Mouse (Mus musculus) stomach, embryonic 15.5 days (tissue): ENCODE measurements around the gene Tmeff1. TPM values are rescaled to one million over a fixed set of nuclear protein-coding genes. Genes with fewer than 3 reads are reported as not detected.

Experiments used
- ATAC-seq: fragments of 200-750 bp; cut with Nextera tagmentation; 2 replicates; pipeline ENCODE4 v1.8.0; 2017; ENCODE audit warnings: low read depth, moderate number of reproducible peaks, moderate TSS enrichment; ENCODE audit not compliant: insufficient read depth, low FRiP score
- H3K27ac ChIP-seq: fragments of 300-500 bp; sonication (generic); 2 replicates; pipeline ENCODE4 v1.5.1; 2015; ENCODE audit warnings: mild to moderate bottlenecking, inconsistent platforms
- H3K27me3 ChIP-seq: fragments of 300-500 bp; sonication (generic); replicated peaks from 2 replicates; pipeline ENCODE4 v1.6.1; 2015; ENCODE audit warnings: inconsistent platforms
- H3K36me3 ChIP-seq: fragments of 300-500 bp; sonication (generic); 2 replicates; pipeline ENCODE4 v1.6.1; 2015; ENCODE audit warnings: inconsistent platforms
- H3K4me1 ChIP-seq: fragments of 300-500 bp; sonication (generic); 2 replicates; pipeline ENCODE4 v1.6.1; 2015; ENCODE audit warnings: inconsistent platforms
- H3K4me2 ChIP-seq: fragments of 300-500 bp; sonication (generic); 2 replicates; pipeline ENCODE4 v1.6.1; 2015; ENCODE audit warnings: mild to moderate bottlenecking, inconsistent platforms
- H3K4me3 ChIP-seq: fragments of 300-500 bp; sonication (generic); replicated peaks from 2 replicates; pipeline ENCODE4 v1.5.1; 2015; ENCODE audit warnings: inconsistent platforms
- H3K9ac ChIP-seq: fragments of 300-500 bp; sonication (generic); 2 replicates; pipeline ENCODE4 v1.6.1; 2015; ENCODE audit warnings: inconsistent platforms
- H3K9me3 ChIP-seq: fragments of 300-500 bp; sonication (generic); 2 replicates; pipeline ENCODE4 v1.6.1; 2016; ENCODE audit warnings: inconsistent platforms
- WGBS: fragments of 180-500 bp; shearing (Covaris S2); methylation state at CpG from one replicate; pipeline ENCODE4 v1.1.7; 2015; 5-methylcytosine and 5-hydroxymethylcytosine counted together
- polyA plus RNA-seq: library from polyadenylated mRNA; unstranded; fragments of >200 nt; fragmentation: Nextera tagmentation; extraction: Ambion mirVana; gene quantifications from 2 replicates; pipeline ENCODE4 v1.2.1, GENCODE M21; 2015

Gene Tmeff1
- polyA plus RNA-seq = 52.2 and 53.9 TPM in 2 replicates

DNA sequence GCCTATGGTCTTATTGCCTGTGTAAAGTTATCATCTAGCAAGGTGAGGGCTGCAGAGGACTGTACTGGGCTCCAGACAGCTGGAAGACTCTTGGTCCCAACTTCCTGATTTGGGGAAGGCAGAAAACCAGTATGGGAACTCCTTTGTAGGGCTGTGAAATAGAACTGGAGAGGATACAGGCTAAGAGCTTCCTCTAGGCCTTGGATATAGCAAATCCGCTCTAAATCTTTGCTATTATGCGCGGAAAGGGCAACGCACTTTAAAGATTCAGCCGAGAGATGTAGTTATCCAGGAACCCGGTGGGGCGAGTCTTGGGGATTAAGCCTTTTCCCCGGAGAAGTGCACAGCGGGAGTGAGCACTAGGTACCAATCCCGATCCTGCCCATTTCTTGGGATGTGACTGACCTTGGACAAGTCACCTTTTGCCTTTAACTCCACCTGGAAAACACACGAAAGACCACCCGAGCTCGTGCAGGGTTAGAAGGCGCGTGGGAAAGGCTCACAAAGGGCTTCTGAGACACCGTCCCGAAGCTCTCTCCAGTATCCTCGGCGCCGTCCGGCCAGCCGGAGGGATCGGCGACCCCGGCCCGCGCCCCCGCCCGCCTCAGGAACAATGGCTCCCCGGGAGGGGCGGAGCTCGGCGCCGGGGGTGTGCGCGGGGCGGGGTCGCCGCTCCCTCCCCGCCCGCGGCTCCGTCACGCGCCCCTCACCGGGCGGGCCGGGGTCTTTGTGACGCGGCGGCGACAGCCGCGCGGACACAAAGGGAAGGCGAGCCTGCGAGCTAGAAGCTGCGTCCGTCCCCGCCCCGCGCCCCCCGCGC is at the start of gene Tmeff1:
Gene Tmeff1, plus strand, starts transcription at position 754 of the 820 bp plus-strand sequence.
- Histone ChIP-seq H3K4me1 (peaks cover 11% of the 10 kb centered on the region; the same call in 1 of the 2 replicates), H3K9ac (peak within 1 kb of the TSS; percentile 94), H3K27ac (peak within 1 kb of the TSS; percentile 86), H3K27me3 (no peaks in the 10 kb centered on the region), H3K9me3 (no peaks in the 10 kb centered on the region), H3K4me2 (peak within 1 kb of the TSS; percentile 75), H3K4me3 (peak within 1 kb of the TSS; percentile 84), H3K36me3 (no peaks in the 10 kb centered on the region)
- ATAC-seq = peak; percentile 70
- WGBS = under 1% methylated on average over 54 of the region's 64 CpGs

GRCm38 (mm10) chr4:48536275-48536674 is 48.7 kb upstream of the Tmeff1 start:
- ATAC-seq = no peak
- 74% methylated on average over 5 of the region's 5 CpGs for WGBS

DNA sequence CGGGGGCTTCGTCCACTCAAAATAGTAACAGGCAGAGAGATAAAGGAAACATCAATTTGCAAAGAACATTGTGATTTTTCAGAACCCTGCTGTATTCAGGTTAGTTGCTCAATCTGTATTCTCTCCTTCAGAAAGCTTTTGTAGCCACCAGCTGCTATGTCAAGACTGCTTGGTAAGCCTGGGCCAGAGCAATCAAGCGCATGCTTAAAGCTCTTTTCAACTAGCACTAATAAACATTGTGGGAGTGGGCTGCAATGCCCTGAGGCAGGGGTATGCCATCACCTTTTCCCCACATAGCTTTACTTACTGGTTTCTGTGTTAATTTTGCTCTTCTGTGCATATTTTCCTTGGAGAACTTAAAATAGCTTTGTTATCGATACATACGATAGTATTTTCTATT is 48.0 kb upstream of the Tmeff1 start:
- ATAC-seq = no peak
- peaks cover 6% of the 10 kb centered on the region; the same call in 1 of the 2 replicates for H3K4me1 ChIP-seq
- no peak overlapping the region for H3K4me2 ChIP-seq
- WGBS = 81% methylated on average over 5 of the region's 5 CpGs
- H3K36me3 ChIP-seq = no peaks in the 10 kb centered on the region
- H3K27ac ChIP-seq = no peak overlapping the region
- H3K9ac ChIP-seq = no peak overlapping the region
- no peaks in the 10 kb centered on the region for H3K9me3 ChIP-seq
- H3K27me3 ChIP-seq = no peaks in the 10 kb centered on the region
- no peak overlapping the region for H3K4me3 ChIP-seq

More at GRCm38 (mm10) chr4:48536275-48536674, 48.7 kb upstream of the Tmeff1 start:
- Histone ChIP-seq H3K4me2 (no peak overlapping the region), H3K9ac (no peak overlapping the region), H3K9me3 (no peaks in the 10 kb centered on the region), H3K27ac (no peak overlapping the region), H3K36me3 (no peaks in the 10 kb centered on the region), H3K4me3 (no peak overlapping the region), H3K4me1 (no peaks in the 10 kb centered on the region), H3K27me3 (no peaks in the 10 kb centered on the region)

- H3K27me3 ChIP-seq = no peaks in the 10 kb centered on the region
- H3K4me1 ChIP-seq = peaks cover 19% of the 10 kb centered on the region
- H3K9ac ChIP-seq = no peak overlapping the region
- no peak overlapping the region for H3K4me2 ChIP-seq
- WGBS = 89% methylated on average over 2 of the region's 2 CpGs
- no peak overlapping the region for H3K4me3 ChIP-seq
- no peaks in the 10 kb centered on the region for H3K9me3 ChIP-seq
- no peak overlapping the region for H3K27ac ChIP-seq
- H3K36me3 ChIP-seq = no peaks in the 10 kb centered on the region
- ATAC-seq = no peak
Measured at GRCm38 (mm10) chr4:48538581-48538980, 46.4 kb upstream of the Tmeff1 start.

- Histone ChIP-seq H3K9ac (peak within 1 kb of the TSS; percentile 92), H3K4me2 (peak within 1 kb of the TSS; percentile 83), H3K27ac (peak within 1 kb of the TSS; percentile 81), H3K4me3 (peak within 1 kb of the TSS; percentile 69), H3K4me1 (peaks cover 19% of the 10 kb centered on the region), H3K27me3 (no peaks in the 10 kb centered on the region), H3K9me3 (no peaks in the 10 kb centered on the region), H3K36me3 (no peaks in the 10 kb centered on the region)
- under 1% methylated on average over 52 of the region's 86 CpGs for WGBS
- ATAC-seq = peak; percentile 55
Measured at GRCm38 (mm10) chr4:48539841-48540575, 45.0 kb upstream of the Tmeff1 start, which contains the start of gene Msantd3. Gene Msantd3, plus strand, starts transcription at chr4:48539935.

- Histone ChIP-seq H3K27ac (peak overlapping the region; percentile 74), H3K27me3 (no peaks in the 10 kb centered on the region), H3K4me3 (peak overlapping the region; percentile 69), H3K9ac (peak overlapping the region; percentile 92), H3K4me2 (peak overlapping the region; percentile 83), H3K9me3 (no peaks in the 10 kb centered on the region), H3K4me1 (peaks cover 19% of the 10 kb centered on the region), H3K36me3 (no peaks in the 10 kb centered on the region)
- ATAC-seq = peak; percentile 63
- under 1% methylated on average over 43 of the region's 50 CpGs for WGBS
Measured at GRCm38 (mm10) chr4:48540576-48541111, 44.3 kb upstream of the Tmeff1 start.

GRCm38 (mm10) chr4:48541526-48542250 is 43.3 kb upstream of the Tmeff1 start:
- Histone ChIP-seq H3K9me3 (no peaks in the 10 kb centered on the region), H3K4me1 (peaks cover 25% of the 10 kb centered on the region), H3K27ac (0 out of 2 replicates have a peak overlapping the region, but pooled peaks have one; percentile 21), H3K4me3 (peak overlapping the region; percentile 69), H3K9ac (peak overlapping the region; percentile 30; the same call in 1 of the 2 replicates), H3K27me3 (no peaks in the 10 kb centered on the region), H3K4me2 (peak overlapping the region; percentile 83), H3K36me3 (no peaks in the 10 kb centered on the region)
- 10% methylated on average over 15 of the region's 15 CpGs for WGBS
- ATAC-seq = no peak

GRCm38 (mm10) chr4:48542351-48542750 is 42.6 kb upstream of the Tmeff1 start:
- WGBS = 30% methylated on average over 5 of the region's 5 CpGs
- ATAC-seq = no peak
- no peak overlapping the region for H3K4me3 ChIP-seq
- H3K4me2 ChIP-seq = peak overlapping the region; percentile 83
- no peak overlapping the region for H3K27ac ChIP-seq
- no peak overlapping the region for H3K9ac ChIP-seq
- H3K27me3 ChIP-seq = no peaks in the 10 kb centered on the region
- peaks cover 25% of the 10 kb centered on the region for H3K4me1 ChIP-seq
- no peaks in the 10 kb centered on the region for H3K36me3 ChIP-seq
- no peaks in the 10 kb centered on the region for H3K9me3 ChIP-seq

GRCm38 (mm10) chr4:48543071-48543865 is 41.7 kb upstream of the Tmeff1 start:
- no peak overlapping the region for H3K27ac ChIP-seq

GRCm38 (mm10) chr4:48544141-48544540 is 40.8 kb upstream of the Tmeff1 start:
- no peaks in the 10 kb centered on the region for H3K27me3 ChIP-seq
- no peak overlapping the region for H3K27ac ChIP-seq
- H3K4me3 ChIP-seq = no peak overlapping the region
- no peak for ATAC-seq
- WGBS = 80% methylated on average over 8 of the region's 8 CpGs
- peaks cover 30% of the 10 kb centered on the region for H3K4me1 ChIP-seq
- no peak overlapping the region for H3K4me2 ChIP-seq
- H3K9me3 ChIP-seq = no peaks in the 10 kb centered on the region
- no peak overlapping the region for H3K9ac ChIP-seq
- no peaks in the 10 kb centered on the region for H3K36me3 ChIP-seq

More at GRCm38 (mm10) chr4:48543071-48543865, 41.7 kb upstream of the Tmeff1 start:
- Histone ChIP-seq H3K27me3 (no peaks in the 10 kb centered on the region), H3K4me2 (no peak overlapping the region), H3K9ac (no peak overlapping the region), H3K4me3 (no peak overlapping the region), H3K9me3 (no peaks in the 10 kb centered on the region), H3K36me3 (no peaks in the 10 kb centered on the region), H3K4me1 (peaks cover 26% of the 10 kb centered on the region)
- no peak for ATAC-seq
- WGBS = 57% methylated on average over 6 of the region's 6 CpGs
